8 mouse cellular contexts compared by ENCODE assay signal in genomic region chr4:130520482-130520851, GRCm38 (mm10). TPM values are rescaled to one million over a fixed set of nuclear protein-coding genes. Genes with fewer than 3 reads are reported as not detected.
A peak's percentile ranks its signal among the peaks of the same experiment; 100 is the strongest.
DNase-seq lines count a peak whose midpoint lies in the region; ATAC-seq and TF ChIP-seq lines count a peak whose summit lies in the region.

No protein-coding gene starts in this region.

- no peak for TF ChIP-seq CTCF in testis, adult 2 months (IDR thresholded peaks at IDR 0.05; ENCODE audit: control insufficient read depth, insufficient read depth, insufficient replicate concordance, low read depth, low read length)

- no peak for DNase-seq in testis, postnatal 10 days (ENCODE audit: low spot score)
- DNase-seq in liver, embryonic 13.5 days = no peak
- DNase-seq in urinary bladder, postnatal 25 days (ENCODE audit: low spot score) = no peak
- no peak for DNase-seq in kidney, postnatal 4 days
- no peak for DNase-seq in left cerebral cortex, adult 18-20 months (ENCODE audit: low spot score in 2 of 2)

- peak overlapping the region; percentile 22; the same call in 1 of the 2 replicates for H3K9ac ChIP-seq in liver, embryonic 13.5 days

- H3K27me3 ChIP-seq in erythroblast, embryonic 14.5 days (ENCODE audit: control insufficient read depth) = peaks cover 43% of the 10 kb centered on the region
- H3K27me3 ChIP-seq in testis, adult 2 months (ENCODE audit: control insufficient read depth, insufficient read depth, low read length) = no peaks in the 10 kb centered on the region
- peaks cover 35% of the 10 kb centered on the region for H3K27me3 ChIP-seq in liver, embryonic 13.5 days

- peaks cover 18% of the 10 kb centered on the region for H3K4me1 ChIP-seq in erythroblast, embryonic 14.5 days (ENCODE audit: control insufficient read depth)
- peaks cover 10% of the 10 kb centered on the region for H3K4me1 ChIP-seq in testis, adult 2 months (ENCODE audit: control insufficient read depth, insufficient read depth, low read length)
- H3K4me1 ChIP-seq in liver, embryonic 13.5 days (replicated peaks) = peaks cover 18% of the 10 kb centered on the region

- no peak overlapping the region for H3K27ac ChIP-seq in testis, adult 2 months (ENCODE audit: control insufficient read depth, insufficient read depth, low read depth, low read length)
- no peak overlapping the region for H3K27ac ChIP-seq in liver, embryonic 13.5 days

- H3K9me3 ChIP-seq in erythroblast, embryonic 14.5 days (ENCODE audit: control insufficient read depth, low read length) = no peaks in the 10 kb centered on the region; the same call in 1 of the 2 replicates
- no peaks in the 10 kb centered on the region for H3K9me3 ChIP-seq in liver, embryonic 13.5 days (replicated peaks)

- no peak for ATAC-seq in erythroblast, adult 5-6 weeks (replicated peaks; ENCODE audit: low FRiP score, poor library complexity, severe bottlenecking)
- peak; percentile 51 for ATAC-seq in liver, embryonic 13.5 days (ENCODE audit: low read depth)

- peak overlapping the region; percentile 53 for H3K4me3 ChIP-seq in erythroblast, embryonic 14.5 days (replicated peaks)
- H3K4me3 ChIP-seq in testis, adult 2 months (ENCODE audit: control insufficient read depth, low read depth, low read length) = peak overlapping the region; percentile 64
- H3K4me3 ChIP-seq in liver, embryonic 13.5 days (replicated peaks) = peak overlapping the region; percentile 62

- TF ChIP-seq POLR2A in testis, adult 2 months (IDR thresholded peaks at IDR 0.05; ENCODE audit: control insufficient read depth, low read depth, low read length) = no peak

- no peaks in the 10 kb centered on the region for H3K36me3 ChIP-seq in erythroblast, embryonic 14.5 days (ENCODE audit: control insufficient read depth)
- H3K36me3 ChIP-seq in testis, adult 2 months (ENCODE audit: control insufficient read depth, insufficient read depth, low read length) = no peaks in the 10 kb centered on the region
- no peaks in the 10 kb centered on the region for H3K36me3 ChIP-seq in liver, embryonic 13.5 days

- H3K4me2 ChIP-seq in liver, embryonic 13.5 days = peak overlapping the region; percentile 76

- WGBS in liver, embryonic 13.5 days (ENCODE audit: insufficient replicate concordance) = 1% methylated on average over 9 of the region's 9 CpGs

RNA-seq across cellular contexts. Expression of gene Nkain1, which starts 53.5 kb away (rescaled TPM):
- polyA plus RNA-seq in erythroblast, embryonic 14.5 days (2012) = not detected in 2 replicates
- total RNA-seq in erythroblast, adult 5-6 weeks (2015; ENCODE audit: low replicate concordance) = not detected in 2 replicates
- not detected in 2 replicates for total RNA-seq in erythroblast, adult 5-6 weeks (2017; ENCODE audit: low replicate concordance)
- 12.3 and 13.1 TPM in 2 replicates for polyA plus RNA-seq in testis, adult 2 months (2012; rRNA removed)
- polyA plus RNA-seq in liver, embryonic 13.5 days (2015; fragmentation: Nextera tagmentation; extraction: Ambion mirVana) = not detected in 2 replicates
- total RNA-seq in left cerebral cortex, adult 18-20 months (2021) = 10 to 100 TPM; 30.5 to 34.5 TPM

Comparison
In these comparisons a context has a peak if more than half of its experiments do, and no peak if none do; other contexts are left out.
1. RNA of gene Nkain1, which starts 53.5 kb away (polyA plus RNA-seq): 12.3 to 13.1 TPM in testis, adult 2 months; not detected in liver, embryonic 13.5 days and not detected in erythroblast, embryonic 14.5 days; every median in the first group is over 10 times any median in the second.
2. Peak in every context shown above with its lines, with median percentiles within 50 percentile points of each other: H3K4me3 ChIP-seq.